Mouse (Mus musculus) macrophage (primary cell): Measurements from ENCODE around the gene Dapk1. TPM values are rescaled to one million over a fixed set of nuclear protein-coding genes. Genes with fewer than 3 reads are reported as not detected.
A peak's percentile ranks its signal among the peaks of the same experiment; 100 is the strongest.

Source experiments
- H3K27ac ChIP-seq: fragments of 350-480 bp; formaldehyde crosslinking; 2 replicates; pipeline ENCODE4 v1.9.0; 2021
- H3K36me3 ChIP-seq: fragments of 350-480 bp; formaldehyde crosslinking; 2 replicates; pipeline ENCODE4 v1.9.0; 2021; ENCODE audit errors: inconsistent target
- H3K4me3 ChIP-seq: fragments of 350-480 bp; formaldehyde crosslinking; 2 replicates; pipeline ENCODE4 v1.9.0; 2021; ENCODE audit errors: inconsistent target
- H3K79me2 ChIP-seq: fragments of 350-480 bp; formaldehyde crosslinking; 2 replicates; pipeline ENCODE4 v1.9.0; 2021; ENCODE audit errors: inconsistent target
- WGBS: methylation state at CpG from one replicate; pipeline ENCODE4 v1.1.7; 2026; ENCODE audit warnings: inconsistent platforms; ENCODE audit not compliant: missing documents; 5-methylcytosine and 5-hydroxymethylcytosine counted together
- polyA plus RNA-seq: library from polyadenylated mRNA; stranded (reverse); fragments of 250-400 nt; gene quantifications from 3 replicates; pipeline ENCODE4 v1.2.4, GENCODE M21; 2018; ENCODE audit warnings: inconsistent platforms

The Dapk1 gene
- polyA plus RNA-seq, 1 experiment from 2014 or later, result 7.9 TPM

DNA sequence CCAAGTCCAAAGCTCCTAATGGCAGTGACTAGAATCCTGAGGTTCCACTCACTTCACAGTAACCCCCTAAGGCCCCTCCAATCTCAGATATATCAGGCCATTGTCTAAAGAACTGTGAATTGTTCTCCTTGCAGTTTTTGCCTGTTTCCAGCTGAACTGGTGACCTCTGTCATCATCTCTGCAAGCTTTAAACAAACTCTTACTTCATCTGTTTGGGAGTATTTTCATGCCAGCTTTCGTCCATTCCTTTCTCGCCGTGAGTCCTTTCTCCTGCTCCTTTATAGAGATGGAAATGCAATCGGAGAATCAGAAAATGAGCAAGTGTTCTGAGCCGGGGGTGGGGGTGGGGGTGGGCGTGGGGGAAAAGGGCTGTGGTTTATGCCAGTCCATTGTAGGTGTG lies 107.4 kb downstream of the Dapk1 start:
- 90% methylated on average over 4 of the region's 6 CpGs for WGBS
- no peak overlapping the region for H3K4me3 ChIP-seq
- no peak overlapping the region for H3K27ac ChIP-seq
- no peaks in the 10 kb centered on the region for H3K36me3 ChIP-seq
- H3K79me2 ChIP-seq, result no peaks in the 10 kb centered on the region

DNA sequence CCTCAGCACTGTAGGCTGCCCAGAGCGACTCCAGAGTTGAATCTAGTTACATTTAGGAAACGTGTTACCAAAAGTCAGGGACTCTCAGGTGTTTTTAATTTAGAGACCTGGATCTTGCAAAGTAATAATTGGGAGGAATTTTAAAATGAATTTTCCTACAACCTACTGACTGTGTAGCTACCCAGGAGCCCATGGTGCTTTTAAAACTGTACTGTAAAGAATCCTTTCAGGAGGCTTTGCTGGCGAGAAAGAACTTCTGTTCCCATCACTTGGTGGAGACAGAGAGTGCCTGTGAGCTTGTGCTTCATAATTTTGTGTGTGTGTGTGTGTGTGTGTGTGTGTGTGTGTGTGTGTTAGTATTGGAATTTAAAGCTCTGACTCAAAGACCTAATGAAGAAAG lies 109.2 kb downstream of the Dapk1 start:
- Histone ChIP-seq H3K4me3 (no peak overlapping the region), H3K36me3 (no peaks in the 10 kb centered on the region), H3K27ac (no peak overlapping the region), H3K79me2 (no peaks in the 10 kb centered on the region)
- WGBS, result 100% methylated on average over 3 of the region's 3 CpGs

DNA sequence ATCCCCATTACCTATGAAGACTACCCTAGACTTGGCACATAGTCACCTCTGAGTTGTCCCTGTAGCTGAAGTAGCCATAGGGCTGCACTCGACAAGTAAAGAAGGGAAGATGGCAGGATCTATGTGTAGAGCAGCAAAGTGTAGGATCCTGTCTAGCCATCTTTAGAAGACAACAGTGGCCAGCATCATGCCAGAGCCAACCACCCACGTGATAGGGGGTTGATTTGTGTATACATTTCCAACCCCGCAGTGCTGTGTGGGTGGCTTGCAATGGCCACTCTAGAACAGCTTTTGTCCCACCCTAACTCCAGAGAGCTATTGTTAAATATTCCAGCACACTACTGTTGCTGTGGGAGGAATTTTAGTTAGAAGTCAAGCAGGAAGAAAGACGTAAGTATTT lies 111.8 kb downstream of the Dapk1 start:
- no peak overlapping the region for H3K27ac ChIP-seq
- WGBS, result 96% methylated on average over 4 of the region's 4 CpGs
- no peak overlapping the region for H3K4me3 ChIP-seq
- no peaks in the 10 kb centered on the region for H3K36me3 ChIP-seq
- H3K79me2 ChIP-seq, result no peaks in the 10 kb centered on the region

DNA sequence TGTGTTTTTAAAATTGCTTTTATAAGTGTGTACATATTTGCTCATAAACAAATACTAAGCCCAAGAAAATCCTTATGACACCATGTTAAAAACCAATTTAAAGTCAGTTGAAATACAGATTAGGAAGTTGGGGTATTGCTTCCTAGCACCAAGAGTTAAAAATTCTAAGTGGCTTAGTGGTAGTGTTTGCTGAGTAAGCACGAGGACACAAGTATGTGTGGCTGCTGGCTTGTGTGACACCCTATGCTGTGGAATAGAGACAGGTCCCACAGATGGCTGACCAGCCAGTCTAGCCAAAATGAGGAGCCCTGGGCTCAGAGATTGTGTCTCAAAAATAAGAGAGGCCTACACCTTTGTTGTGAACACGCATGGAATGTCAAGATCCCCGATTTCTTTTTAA lies 114.4 kb downstream of the Dapk1 start:
- H3K27ac ChIP-seq, result no peak overlapping the region
- H3K4me3 ChIP-seq, result no peak overlapping the region
- H3K79me2 ChIP-seq, result no peaks in the 10 kb centered on the region
- WGBS, result 81% methylated on average over 3 of the region's 3 CpGs
- H3K36me3 ChIP-seq, result 0 out of 2 replicates have a peak, but pooled peaks cover 9% of the 10 kb centered on the region

DNA sequence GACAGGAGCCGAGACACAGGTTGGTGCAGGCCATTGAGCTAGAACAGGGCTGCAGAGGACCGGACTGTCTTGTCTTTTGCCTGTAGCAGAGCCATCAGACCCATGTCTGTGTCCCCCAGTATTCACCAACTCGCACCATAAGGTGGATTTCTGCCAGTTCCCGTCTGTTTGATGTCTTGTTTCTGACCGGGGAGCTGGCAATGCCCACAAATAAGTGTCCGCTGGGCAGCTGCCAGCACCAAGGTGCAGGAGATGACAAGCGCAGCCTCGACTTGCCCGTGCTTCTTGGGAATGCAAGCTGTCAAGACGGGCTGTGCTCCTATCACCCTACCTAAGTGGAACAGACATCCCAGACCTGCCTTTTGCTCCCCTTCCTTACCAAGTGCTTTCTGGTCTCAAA lies 115.7 kb downstream of the Dapk1 start:
- WGBS, result 95% methylated on average over 10 of the region's 10 CpGs
- 0 out of 2 replicates have a peak, but pooled peaks cover 9% of the 10 kb centered on the region for H3K36me3 ChIP-seq

DNA sequence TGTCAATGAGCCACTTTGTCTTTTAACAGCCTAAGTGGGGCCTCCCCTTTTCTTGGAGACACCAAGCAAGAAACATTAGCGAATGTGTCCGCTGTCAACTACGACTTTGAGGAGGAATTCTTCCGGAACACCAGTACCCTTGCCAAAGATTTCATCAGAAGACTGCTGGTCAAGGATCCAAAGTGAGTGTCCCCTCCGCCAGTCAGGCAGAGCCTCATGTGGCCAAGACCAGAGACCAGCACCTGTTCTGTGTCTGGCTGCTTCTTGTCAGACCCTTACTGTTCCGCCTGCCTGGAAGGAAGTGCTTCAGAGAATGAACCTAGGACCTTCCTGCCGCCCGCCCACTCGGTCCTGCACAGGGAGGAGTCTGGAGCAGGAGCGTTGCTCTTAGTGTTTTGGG lies 117.8 kb downstream of the Dapk1 start:
- H3K79me2 ChIP-seq, result no peaks in the 10 kb centered on the region
- H3K4me3 ChIP-seq, result no peak overlapping the region
- no peak overlapping the region for H3K27ac ChIP-seq
- 92% methylated on average over 10 of the region's 10 CpGs for WGBS
- H3K36me3 ChIP-seq, result 0 out of 2 replicates have a peak, but pooled peaks cover 9% of the 10 kb centered on the region

More for the DNA sequence above, 115.7 kb downstream of the Dapk1 start:
- Histone ChIP-seq H3K4me3 (no peak overlapping the region), H3K79me2 (no peaks in the 10 kb centered on the region), H3K27ac (no peak overlapping the region)

DNA sequence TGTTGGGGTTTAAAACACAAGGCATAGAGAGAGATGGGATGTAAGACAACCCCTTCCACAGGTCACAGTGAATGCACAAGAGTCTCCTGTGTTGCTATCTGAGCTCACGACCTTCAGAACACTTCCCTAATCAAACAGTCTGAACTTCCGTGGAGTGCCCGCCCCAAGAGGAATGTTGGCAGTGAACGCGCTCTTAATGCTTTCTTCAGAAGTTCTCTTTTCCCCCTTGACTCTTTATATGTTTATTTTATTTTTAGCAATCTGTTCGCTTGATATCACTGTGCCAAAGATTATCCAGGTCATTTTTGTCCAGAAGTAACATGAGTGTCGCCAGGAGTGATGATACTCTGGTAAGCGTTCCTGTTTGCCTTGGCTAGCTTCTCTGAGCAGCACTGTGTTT lies 121.0 kb downstream of the Dapk1 start:
- Histone ChIP-seq H3K4me3 (no peak overlapping the region), H3K27ac (no peak overlapping the region), H3K36me3 (0 out of 2 replicates have a peak, but pooled peaks cover 9% of the 10 kb centered on the region), H3K79me2 (no peaks in the 10 kb centered on the region)
- 95% methylated on average over 8 of the region's 8 CpGs for WGBS

DNA sequence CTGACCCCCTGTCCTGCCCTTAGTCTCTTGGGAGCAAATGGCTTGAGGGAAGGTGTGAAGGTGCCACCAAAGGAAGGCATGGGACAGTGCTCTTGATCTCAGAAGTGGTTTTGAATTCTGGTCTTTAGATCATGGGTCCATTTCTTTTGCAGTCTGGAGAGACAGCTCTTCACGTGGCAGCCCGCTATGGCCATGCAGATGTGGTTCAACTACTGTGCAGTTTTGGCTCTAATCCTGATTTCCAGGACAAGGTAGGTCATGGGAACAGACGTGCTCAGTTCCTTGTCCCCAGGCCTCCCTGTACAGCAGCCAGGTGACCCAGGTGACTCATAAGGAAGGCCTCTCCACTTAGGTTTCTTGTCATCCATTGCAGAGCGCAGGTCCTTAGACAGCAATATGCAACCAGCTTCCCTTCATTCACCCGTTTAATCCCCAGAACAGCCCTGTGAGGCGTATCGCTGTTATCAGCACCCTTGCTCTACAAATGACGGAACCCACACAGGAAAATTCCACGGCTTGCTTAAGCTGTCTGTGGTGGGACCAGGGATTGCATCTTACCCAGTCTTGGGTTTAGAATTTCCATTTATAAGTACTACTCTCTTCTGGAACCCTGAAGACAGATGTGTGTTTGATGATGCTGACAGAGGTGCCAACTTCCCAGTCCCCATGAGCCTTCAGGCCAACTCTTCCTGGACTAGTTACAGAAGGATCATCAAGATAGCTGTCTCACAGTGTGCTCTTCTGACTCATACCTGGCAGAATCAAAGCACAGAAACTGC lies 126.7 kb downstream of the Dapk1 start:
- no peak overlapping the region for H3K4me3 ChIP-seq
- H3K79me2 ChIP-seq, result no peaks in the 10 kb centered on the region
- 92% methylated on average over 9 of the region's 9 CpGs for WGBS
- H3K27ac ChIP-seq, result no peak overlapping the region
- H3K36me3 ChIP-seq, result peaks cover 8% of the 10 kb centered on the region; the same call in 1 of the 2 replicates

DNA sequence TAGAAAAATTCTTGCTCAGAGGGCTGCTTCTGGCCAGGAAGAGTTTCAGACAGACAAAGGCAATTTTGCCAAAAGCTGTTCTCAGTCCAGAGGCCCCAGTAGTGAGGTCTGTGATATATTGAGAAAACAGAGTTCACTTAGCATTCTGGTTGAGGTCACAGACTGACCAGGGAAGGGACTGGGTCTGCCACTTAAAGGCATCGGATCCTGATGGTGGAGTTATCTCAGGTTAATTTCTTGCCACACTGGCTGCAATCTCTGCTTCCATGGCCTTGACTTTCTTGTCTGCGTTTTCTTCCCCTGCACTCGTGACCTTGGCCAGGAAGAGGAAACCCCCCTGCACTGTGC lies 127.3 kb downstream of the Dapk1 start:
- WGBS, result 74% methylated on average over 3 of the region's 3 CpGs
- peaks cover 8% of the 10 kb centered on the region; the same call in 1 of the 2 replicates for H3K36me3 ChIP-seq
- H3K27ac ChIP-seq, result no peak overlapping the region
- H3K4me3 ChIP-seq, result no peak overlapping the region
- no peaks in the 10 kb centered on the region for H3K79me2 ChIP-seq

DNA sequence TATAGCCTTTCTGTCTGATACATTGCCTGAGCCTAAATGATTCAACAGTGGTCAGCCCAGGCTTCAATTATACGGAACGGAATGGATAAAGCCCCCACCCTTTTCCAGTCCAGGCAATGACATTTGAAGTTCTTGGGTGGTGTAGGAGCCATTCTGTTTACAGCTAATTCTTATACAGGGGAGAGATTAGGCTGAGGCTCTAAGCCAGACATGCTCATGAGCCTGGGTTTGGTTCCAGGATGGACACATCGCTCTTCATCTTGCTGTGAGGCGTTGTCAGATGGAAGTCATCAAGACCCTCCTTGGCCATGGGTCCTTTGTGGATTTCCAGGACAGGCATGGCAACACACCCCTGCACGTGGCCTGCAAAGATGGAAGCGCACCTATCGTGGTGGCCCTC lies 128.8 kb downstream of the Dapk1 start:
- Histone ChIP-seq H3K79me2 (no peaks in the 10 kb centered on the region), H3K36me3 (peaks cover 8% of the 10 kb centered on the region; the same call in 1 of the 2 replicates), H3K4me3 (no peak overlapping the region), H3K27ac (no peak overlapping the region)
- 95% methylated on average over 7 of the region's 7 CpGs for WGBS

DNA sequence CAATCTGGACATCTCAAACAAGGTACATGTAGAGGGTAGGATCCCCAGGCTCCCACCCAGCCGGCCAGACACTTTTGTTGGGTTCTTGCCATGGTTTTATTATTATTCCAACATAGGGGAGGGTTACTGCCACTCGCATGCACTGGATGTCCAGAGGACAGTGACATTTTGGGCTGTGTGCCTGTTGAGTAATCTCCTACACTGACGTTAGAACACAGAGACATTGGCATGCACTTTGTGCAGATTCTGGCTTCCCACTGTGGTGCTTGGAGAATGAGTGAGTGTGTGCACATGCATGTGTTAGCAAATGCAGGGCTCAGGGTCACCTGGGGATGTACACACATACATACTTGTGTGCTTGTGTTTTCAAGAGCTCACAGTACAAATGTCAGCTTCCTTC lies 129.3 kb downstream of the Dapk1 start:
- H3K36me3 ChIP-seq, result peaks cover 8% of the 10 kb centered on the region; the same call in 1 of the 2 replicates
- WGBS, result 91% methylated on average over 3 of the region's 3 CpGs
- no peak overlapping the region for H3K4me3 ChIP-seq
- no peaks in the 10 kb centered on the region for H3K79me2 ChIP-seq
- no peak overlapping the region for H3K27ac ChIP-seq

DNA sequence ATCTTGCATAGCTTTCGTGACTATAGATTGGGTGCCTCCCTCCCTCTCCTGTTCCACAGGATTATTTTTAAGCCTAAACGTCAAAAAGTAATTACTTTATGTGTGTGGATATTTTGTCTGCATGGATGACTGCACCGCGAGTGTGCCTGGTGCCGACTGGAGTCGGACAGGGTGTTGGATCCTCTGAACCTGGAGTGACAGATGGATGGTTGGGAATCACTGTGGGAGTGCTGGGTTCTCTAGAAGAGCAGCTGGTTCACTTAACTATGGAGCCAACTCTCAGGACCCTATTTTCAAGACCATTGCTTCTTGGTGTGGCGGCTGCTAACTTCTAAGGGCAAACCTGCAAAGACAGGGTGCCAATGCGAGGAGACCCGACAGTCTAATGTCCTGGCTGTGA lies 133.6 kb downstream of the Dapk1 start:
- no peak overlapping the region for H3K27ac ChIP-seq
- peaks cover 13% of the 10 kb centered on the region; the same call in 1 of the 2 replicates for H3K36me3 ChIP-seq
- H3K79me2 ChIP-seq, result no peaks in the 10 kb centered on the region
- WGBS, result 95% methylated on average over 9 of the region's 9 CpGs
- no peak overlapping the region for H3K4me3 ChIP-seq

DNA sequence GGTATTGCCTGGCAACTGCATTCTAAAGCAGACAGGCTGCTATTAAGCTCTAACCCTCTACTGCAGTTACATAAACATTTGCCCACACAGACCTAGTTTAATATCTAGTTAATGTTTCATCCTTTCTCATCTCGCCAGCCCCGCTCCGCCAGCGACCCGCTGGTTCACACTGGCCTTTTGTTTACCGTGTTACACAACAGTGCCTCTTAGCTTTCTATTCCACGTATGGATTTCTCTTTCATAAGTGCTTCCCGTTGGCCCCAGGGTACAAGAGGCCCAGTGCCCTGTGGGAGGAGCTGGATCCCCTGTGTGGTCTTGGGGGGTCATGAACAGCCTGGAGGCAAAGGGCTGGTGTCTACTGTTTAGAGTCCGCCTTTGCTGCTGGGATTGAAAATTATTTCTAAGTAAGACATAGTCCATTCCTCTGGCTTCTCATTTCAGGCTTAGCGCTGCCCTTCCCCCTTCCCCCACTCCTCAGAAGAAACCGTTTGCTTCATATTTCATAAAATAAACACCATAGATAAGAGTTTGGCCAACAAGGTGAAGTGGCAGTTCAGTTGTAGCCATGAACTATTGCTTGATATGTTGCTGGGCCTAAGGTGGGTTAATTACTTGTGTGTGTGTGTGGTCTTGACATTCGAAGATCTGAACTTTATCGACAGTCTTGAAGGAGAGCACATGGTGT lies 134.8 kb downstream of the Dapk1 start:
- H3K27ac ChIP-seq, result no peak overlapping the region
- H3K4me3 ChIP-seq, result no peak overlapping the region
- WGBS, result 79% methylated on average over 13 of the region's 13 CpGs
- peaks cover 6% of the 10 kb centered on the region; the same call in 1 of the 2 replicates for H3K36me3 ChIP-seq
- no peaks in the 10 kb centered on the region for H3K79me2 ChIP-seq

DNA sequence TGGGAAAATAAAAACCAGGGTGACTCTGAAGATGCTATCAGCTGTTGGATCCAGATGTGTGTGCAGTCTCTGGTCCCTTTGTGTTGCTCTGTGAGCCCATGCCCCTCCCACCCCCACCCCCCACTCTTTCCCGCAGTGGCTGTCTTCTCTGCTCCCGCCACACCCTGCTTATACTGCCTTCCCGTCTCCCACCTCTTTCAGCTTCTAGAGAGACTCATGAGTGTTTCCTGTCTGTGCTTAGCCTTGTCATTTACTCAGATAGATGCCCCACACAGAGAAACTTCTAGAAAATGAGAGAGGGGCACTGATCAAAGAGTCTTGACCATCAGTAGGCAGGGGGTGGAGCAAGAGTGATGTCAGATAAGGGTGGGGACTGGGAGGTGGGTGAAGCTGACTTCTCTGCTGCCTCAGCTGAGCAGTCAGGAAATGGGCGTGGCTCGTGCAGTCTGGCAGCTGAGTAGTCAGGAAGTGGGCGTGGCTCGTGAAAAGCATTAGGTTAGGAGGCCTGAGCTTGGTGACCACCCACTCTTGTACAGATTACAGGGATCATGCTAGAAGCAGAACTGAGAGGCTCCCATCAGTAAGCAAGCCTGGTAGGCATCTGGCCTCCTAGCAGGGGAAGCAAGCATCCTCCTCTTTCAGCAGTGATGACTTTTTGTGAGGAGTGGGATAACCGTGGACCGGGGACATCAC lies 136.0 kb downstream of the Dapk1 start:
- WGBS, result 13% methylated on average over 9 of the region's 9 CpGs
- H3K4me3 ChIP-seq, result no peak overlapping the region; the same call in 1 of the 2 replicates
- peak overlapping the region; percentile 38 for H3K27ac ChIP-seq
- no peaks in the 10 kb centered on the region for H3K79me2 ChIP-seq
- H3K36me3 ChIP-seq, result peaks cover 6% of the 10 kb centered on the region; the same call in 1 of the 2 replicates

DNA sequence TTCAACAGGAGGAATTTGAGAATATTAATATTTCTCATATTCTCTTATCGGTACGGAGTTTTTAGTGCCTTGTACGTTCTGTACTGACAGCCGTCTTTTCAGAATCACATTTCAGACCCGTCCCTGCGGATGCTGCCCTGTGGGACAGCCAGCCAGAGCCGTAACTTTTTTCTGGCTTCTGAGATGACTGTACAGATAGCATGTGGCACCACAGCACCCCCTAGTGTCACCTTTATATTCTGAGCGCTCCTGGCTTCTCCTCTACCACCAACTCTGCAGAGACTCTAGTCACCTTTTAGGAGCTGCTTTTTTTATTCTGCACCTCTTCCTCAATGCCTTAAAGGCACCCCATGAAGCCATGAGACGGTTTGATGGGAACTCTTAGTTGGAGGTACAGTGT lies 136.7 kb downstream of the Dapk1 start:
- peaks cover 6% of the 10 kb centered on the region; the same call in 1 of the 2 replicates for H3K36me3 ChIP-seq
- peak overlapping the region; percentile 38 for H3K27ac ChIP-seq
- WGBS, result under 1% methylated on average over 9 of the region's 9 CpGs
- no peak overlapping the region; the same call in 1 of the 2 replicates for H3K4me3 ChIP-seq
- H3K79me2 ChIP-seq, result no peaks in the 10 kb centered on the region
